Mouse (Mus musculus) lung, postnatal 14 days (tissue): ENCODE data around the gene Ptprn.

Experiments used
- DNase-seq: peaks from one replicate; pipeline ENCODE4 v3.0.0; 2021

Ptprn gene

GRCm38 (mm10) chr1:75264091-75264880, at the start of gene Ptprn:
Gene Ptprn (minus strand): TSS chr1:75264502.
- DNase-seq = no peak

- DNase-seq = no peak
These were observed 47.4 kb upstream of the Ptprn start for GRCm38 (mm10) chr1:75311694-75312093.

GRCm38 (mm10) chr1:75304662-75305061, 40.4 kb upstream of the Ptprn start:
- no peak for DNase-seq

- no peak for DNase-seq
These were observed 30.0 kb upstream of the Ptprn start for GRCm38 (mm10) chr1:75294294-75294693.

- no peak for DNase-seq
These were observed 29.0 kb upstream of the Ptprn start for GRCm38 (mm10) chr1:75293331-75293701.

- DNase-seq = no peak
These were observed 28.4 kb upstream of the Ptprn start for GRCm38 (mm10) chr1:75292476-75293330.

GRCm38 (mm10) chr1:75291321-75291720, 27.0 kb upstream of the Ptprn start:
- no peak for DNase-seq

GRCm38 (mm10) chr1:75290582-75290981, 26.3 kb upstream of the Ptprn start:
- DNase-seq = peak; percentile 14

GRCm38 (mm10) chr1:75289888-75290431, 25.7 kb upstream of the Ptprn start:
- DNase-seq = no peak

GRCm38 (mm10) chr1:75289376-75289775, 25.1 kb upstream of the Ptprn start:
- DNase-seq = no peak

- DNase-seq = peak; percentile 10
These were observed 20.6 kb upstream of the Ptprn start for GRCm38 (mm10) chr1:75284911-75285310.

- DNase-seq = no peak
These were observed 18.7 kb upstream of the Ptprn start for GRCm38 (mm10) chr1:75283017-75283416.

GRCm38 (mm10) chr1:75278228-75278627, 13.9 kb upstream of the Ptprn start, which contains the start of gene Resp18:
Gene Resp18 (minus strand): TSS chr1:75278415.
- DNase-seq = no peak

- peak; percentile 72 for DNase-seq
These were observed 13.2 kb upstream of the Ptprn start for GRCm38 (mm10) chr1:75277195-75278188.

GRCm38 (mm10) chr1:75262969-75263951, 1.0 kb downstream of the Ptprn start:
- DNase-seq = peak; percentile 80

GRCm38 (mm10) chr1:75261278-75261677, 3.0 kb downstream of the Ptprn start:
- DNase-seq = no peak

- no peak for DNase-seq
These were observed 8.7 kb downstream of the Ptprn start for GRCm38 (mm10) chr1:75255516-75256046.

GRCm38 (mm10) chr1:75254625-75255013, 9.7 kb downstream of the Ptprn start:
- DNase-seq = no peak

GRCm38 (mm10) chr1:75253849-75254624, 10.3 kb downstream of the Ptprn start:
- peak; percentile 92 for DNase-seq

GRCm38 (mm10) chr1:75253029-75253428, 11.3 kb downstream of the Ptprn start:
- DNase-seq = no peak
